Mouse (Mus musculus) inflammation-experienced regulatory T-cells (primary cell): ENCODE results near the gene Id4. TPM values are rescaled to one million over a fixed set of nuclear protein-coding genes. Genes with fewer than 3 reads are reported as not detected.

ENCODE experiments used
- polyA plus RNA-seq, 2 experiments: library from polyadenylated mRNA; unstranded; fragments of 100-300 nt; shearing (Covaris generic); gene quantifications; one replicate each; pipeline ENCODE4 v1.2.1; 2017

Gene Id4
- polyA plus RNA-seq, result 1 to 10 TPM in 1 of 2 experiments, under 1 TPM in 1; 0.27 to 3.0 TPM

GRCm38 (mm10) chr13:48260690-48261278 is at the start of gene Id4:
Gene Id4 (plus strand): TSS chr13:48261228.

